11 mouse cellular contexts compared by ENCODE assay signal in the genomic region with DNA sequence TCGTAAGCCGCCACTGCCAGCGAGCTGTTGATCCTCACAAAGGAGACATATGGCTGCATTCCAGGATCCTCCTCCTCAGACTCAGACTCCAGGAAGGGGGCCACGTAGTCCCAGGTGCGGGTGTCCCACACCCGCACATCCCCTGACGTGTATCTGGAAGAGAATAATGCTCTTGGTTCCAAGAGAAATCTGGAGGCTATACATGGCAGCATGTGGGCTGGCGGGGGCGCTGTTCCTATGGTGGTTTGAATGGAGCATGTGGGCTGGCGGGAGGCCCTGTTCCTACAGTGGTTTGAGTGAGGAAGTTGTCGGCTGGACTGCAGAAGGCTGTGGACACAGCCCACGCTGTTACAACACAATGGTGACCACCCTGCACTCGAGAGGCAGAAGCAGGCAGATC. TPM values are rescaled to one million over a fixed set of nuclear protein-coding genes. Genes with fewer than 3 reads are reported as not detected.
DNase-seq lines count a peak whose midpoint lies in the region; ATAC-seq and TF ChIP-seq lines count a peak whose summit lies in the region.
"Had no signal": no experiment of that assay in that cellular context is flagged by ENCODE, and none has a peak within 500 bp of the region (broad histone marks: within the 10 kb centered on the region; RNA-seq: fewer than 3 reads in every experiment).

No protein-coding gene starts in this region.

- no peak for ATAC-seq in midbrain, postnatal 0 days (ENCODE audit: low FRiP score)
- ATAC-seq in midbrain, embryonic 16.5 days, result no peak
- peak; percentile 72 for ATAC-seq in frontal cortex, adult (ENCODE audit: low TSS enrichment)

- H3K36me3 ChIP-seq in midbrain, postnatal 0 days (ENCODE audit: insufficient read depth, low read length), result peaks cover 19% of the 10 kb centered on the region
- peaks cover 6% of the 10 kb centered on the region for H3K36me3 ChIP-seq in midbrain, embryonic 16.5 days (ENCODE audit: control insufficient read depth, insufficient read depth, low read length)

- H3K4me2 ChIP-seq in midbrain, postnatal 0 days (ENCODE audit: low read depth, low read length, poor library complexity, severe bottlenecking), result no peak overlapping the region
- no peak overlapping the region for H3K4me2 ChIP-seq in midbrain, embryonic 16.5 days (ENCODE audit: low read length)
- H3K4me2 ChIP-seq: liver, embryonic 13.5 days had no signal

- no peaks in the 10 kb centered on the region for H3K27me3 ChIP-seq in midbrain, postnatal 0 days (ENCODE audit: insufficient read depth, low read length)
- no peaks in the 10 kb centered on the region for H3K27me3 ChIP-seq in midbrain, embryonic 16.5 days (ENCODE audit: control insufficient read depth, insufficient read depth, low read depth, low read length)
- H3K27me3 ChIP-seq: liver, embryonic 13.5 days had no signal

- intact Hi-C loops in left cerebral cortex, adult 2 months (cut with DNase I), result loop anchor here (2.0 to 5.0 kb wide), 2 partner anchors 29 to 59 kb away; no protein-coding TSS in a partner anchor
- intact Hi-C loops in heart, postnatal 10 days (cut with DNase I), result no loop called here

- no peak overlapping the region for H3K4me3 ChIP-seq in midbrain, postnatal 0 days (ENCODE audit: low read depth, low read length)
- H3K4me3 ChIP-seq in midbrain, embryonic 16.5 days (ENCODE audit: low read depth, low read length), result no peak overlapping the region
- no peak overlapping the region for H3K4me3 ChIP-seq in left cerebral cortex, adult 2 months
- H3K4me3 ChIP-seq: liver, embryonic 13.5 days had no signal

- DNase-seq in midbrain, postnatal 0 days (ENCODE audit: low spot score), result peak; percentile 56
- DNase-seq in left cerebral cortex, adult 2 months (ENCODE audit: extremely low spot score in 1 of 2, low spot score in 2 of 2), result peak; percentile 69 to 85
- DNase-seq in telencephalon, adult 2 months (ENCODE audit: low read depth, low spot score), result peak; percentile 86
- DNase-seq in thymus, adult 18-20 months, result no peak
- DNase-seq in heart, postnatal 10 days, result no peak
- DNase-seq in thymus, postnatal 36 days, result no peak
- DNase-seq: liver, embryonic 13.5 days had no signal

- peak; percentile 49 for TF ChIP-seq CTCF in midbrain, postnatal 0 days (IDR thresholded peaks at IDR 0.05)
- TF ChIP-seq CTCF in left cerebral cortex, adult 2 months (IDR thresholded peaks at IDR 0.05), result peak; percentile 32

- H3K9ac ChIP-seq in midbrain, postnatal 0 days (replicated peaks; ENCODE audit: low read length, poor library complexity, severe bottlenecking), result no peak overlapping the region
- no peak overlapping the region for H3K9ac ChIP-seq in midbrain, embryonic 16.5 days (ENCODE audit: low read depth, low read length)
- H3K9ac ChIP-seq: liver, embryonic 13.5 days had no signal

- no peak overlapping the region for H3K27ac ChIP-seq in midbrain, postnatal 0 days (ENCODE audit: low read depth, low read length)
- no peak overlapping the region for H3K27ac ChIP-seq in midbrain, embryonic 16.5 days (ENCODE audit: low read length)
- peak overlapping the region; percentile 58 for H3K27ac ChIP-seq in left cerebral cortex, adult 2 months
- H3K27ac ChIP-seq: liver, embryonic 13.5 days had no signal

- 71% methylated on average over 13 of the region's 13 CpGs for WGBS in midbrain, postnatal 0 days
- WGBS in midbrain, embryonic 16.5 days, result 69% methylated on average over 13 of the region's 13 CpGs

- peaks cover 4% of the 10 kb centered on the region; the same call in 1 of the 2 replicates for H3K4me1 ChIP-seq in midbrain, postnatal 0 days (ENCODE audit: insufficient read depth, low read length)
- peaks cover 10% of the 10 kb centered on the region for H3K4me1 ChIP-seq in midbrain, embryonic 16.5 days (ENCODE audit: control insufficient read depth, insufficient read depth, low read length)
- H3K4me1 ChIP-seq: liver, embryonic 13.5 days had no signal

- no peaks in the 10 kb centered on the region for H3K9me3 ChIP-seq in midbrain, postnatal 0 days (ENCODE audit: low read length)
- H3K9me3 ChIP-seq in midbrain, embryonic 16.5 days (replicated peaks; ENCODE audit: control insufficient read depth, low read length, poor library complexity, severe bottlenecking), result no peaks in the 10 kb centered on the region
- H3K9me3 ChIP-seq: liver, embryonic 13.5 days had no signal

RNA-seq across cellular contexts. Expression of a gene that starts 41.6 kb away (rescaled TPM):
- total RNA-seq in midbrain, postnatal 0 days (2014; rRNA removed), result 43.0 and 48.4 TPM in 2 replicates
- polyA plus RNA-seq in midbrain, postnatal 0 days (2015; fragmentation: Nextera tagmentation; extraction: Ambion mirVana), result 13.6 and 14.4 TPM in 2 replicates
- 18.4 TPM in 2 replicates for polyA plus RNA-seq in midbrain, embryonic 16.5 days (2015; fragmentation: Nextera tagmentation; extraction: Ambion mirVana)
- 10 to 100 TPM; 34.5 to 35.1 TPM for total RNA-seq in left cerebral cortex, adult 2 months (2021)
- total RNA-seq in heart, postnatal 10 days (2021), result 10 to 100 TPM; 50.1 to 58.1 TPM

RNA-seq across cellular contexts. Expression of a gene that starts 50.8 kb away (rescaled TPM):
- 18.2 and 20.0 TPM in 2 replicates for total RNA-seq in midbrain, postnatal 0 days (2014; rRNA removed)
- polyA plus RNA-seq in midbrain, postnatal 0 days (2015; fragmentation: Nextera tagmentation; extraction: Ambion mirVana), result 5.7 and 6.6 TPM in 2 replicates
- polyA plus RNA-seq in midbrain, embryonic 16.5 days (2015; fragmentation: Nextera tagmentation; extraction: Ambion mirVana), result 4.1 and 4.6 TPM in 2 replicates
- 10 to 100 TPM; 26.6 to 26.7 TPM for total RNA-seq in left cerebral cortex, adult 2 months (2021)
- total RNA-seq in heart, postnatal 10 days (2021), result under 1 TPM; 0.30 to 0.38 TPM
- total RNA-seq: gastrocnemius, postnatal 4 days had no signal
- polyA plus RNA-seq: small intestine, adult 2 months had no signal

Comparison
In these comparisons a context has a peak if more than half of its experiments do, and no peak if none do; other contexts are left out.
1. DNase-seq: peak in midbrain, postnatal 0 days (single experiment), left cerebral cortex, adult 2 months (2 of 2) and telencephalon, adult 2 months (single experiment); none in thymus, adult 18-20 months (0 of 2), heart, postnatal 10 days (0 of 2) and thymus, postnatal 36 days (0 of 2).
2. RNA of a gene that starts 50.8 kb away (total RNA-seq): 26.6 to 26.7 TPM in left cerebral cortex, adult 2 months and 18.2 to 20.0 TPM in midbrain, postnatal 0 days; 0.30 to 0.38 TPM in heart, postnatal 10 days; every median in the first group is over 10 times any median in the second.